Mouse (Mus musculus) brown adipose tissue, adult 24 weeks (tissue): ENCODE measurements around the gene March6. TPM values are rescaled to one million over a fixed set of nuclear protein-coding genes. Genes with fewer than 3 reads are reported as not detected.

Source experiments
- H3K27ac ChIP-seq: fragments of 200-500 bp; replicated peaks from 2 replicates; pipeline ENCODE4 v1.5.1; 2012; ENCODE audit warnings: low read depth, mild to moderate bottlenecking, low read length
- H3K4me1 ChIP-seq: fragments of 200-500 bp; 2 replicates; pipeline ENCODE4 v1.6.1; 2012; ENCODE audit warnings: low read length, mixed read lengths; ENCODE audit not compliant: control insufficient read depth, insufficient read depth, insufficient read length
- H3K4me3 ChIP-seq: fragments of 200-500 bp; 2 replicates; pipeline ENCODE4 v1.5.1; 2012; ENCODE audit warnings: low read depth, mild to moderate bottlenecking, low read length, moderate library complexity; ENCODE audit not compliant: insufficient read depth
- polyA plus RNA-seq: library from polyadenylated mRNA; stranded (reverse); fragments of >200 nt; gene quantifications from 2 replicates; pipeline ENCODE4 v1.2.4, GENCODE M21; 2012; ENCODE audit not compliant: missing spikeins, insufficient read depth, insufficient read length

March6 gene
- polyA plus RNA-seq, 1 experiment, result 36.6 TPM

DNA sequence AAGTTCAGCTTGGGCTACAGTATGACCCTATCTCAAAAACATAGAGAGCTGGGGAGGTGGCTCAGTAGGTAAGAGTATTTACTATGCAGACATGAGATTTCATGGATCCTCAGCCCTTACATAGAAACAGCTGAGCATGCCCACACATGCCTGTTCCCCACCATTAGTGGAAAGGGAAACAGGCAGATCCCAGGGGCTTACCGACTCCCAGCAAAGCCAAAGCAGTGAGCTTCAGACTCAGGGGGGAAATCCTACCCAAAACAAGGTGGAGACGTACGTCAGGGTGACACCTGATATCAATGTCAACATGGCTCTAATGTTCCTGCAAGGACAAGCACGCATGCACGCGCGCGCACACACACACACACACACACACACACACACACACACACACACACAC lies 99.0 kb downstream of the March6 start:
- no peak overlapping the region for H3K4me3 ChIP-seq
- no peaks in the 10 kb centered on the region for H3K4me1 ChIP-seq

DNA sequence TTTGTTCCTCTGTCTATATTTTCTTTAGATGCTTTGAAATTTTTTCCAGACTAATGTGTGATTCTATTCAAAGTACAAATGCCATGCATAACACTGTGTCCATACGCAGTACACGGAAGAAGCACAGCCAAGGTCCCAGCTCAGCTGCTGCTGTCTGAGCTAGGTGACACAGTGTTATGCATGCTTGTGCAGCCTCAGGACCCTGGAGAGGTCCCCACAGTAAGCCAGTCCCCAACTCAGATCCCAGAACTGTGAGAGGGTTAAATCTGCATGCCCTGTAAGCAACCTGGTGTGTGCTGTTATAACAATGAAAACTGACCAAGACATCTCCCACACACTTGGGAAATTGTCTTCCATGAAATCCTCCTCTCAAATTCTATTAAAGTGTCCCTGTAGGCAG lies 100.8 kb downstream of the March6 start:
- no peak overlapping the region for H3K27ac ChIP-seq
- no peaks in the 10 kb centered on the region for H3K4me1 ChIP-seq
- H3K4me3 ChIP-seq, result no peak overlapping the region

More for the DNA sequence above, 99.0 kb downstream of the March6 start:
- no peak overlapping the region for H3K27ac ChIP-seq

DNA sequence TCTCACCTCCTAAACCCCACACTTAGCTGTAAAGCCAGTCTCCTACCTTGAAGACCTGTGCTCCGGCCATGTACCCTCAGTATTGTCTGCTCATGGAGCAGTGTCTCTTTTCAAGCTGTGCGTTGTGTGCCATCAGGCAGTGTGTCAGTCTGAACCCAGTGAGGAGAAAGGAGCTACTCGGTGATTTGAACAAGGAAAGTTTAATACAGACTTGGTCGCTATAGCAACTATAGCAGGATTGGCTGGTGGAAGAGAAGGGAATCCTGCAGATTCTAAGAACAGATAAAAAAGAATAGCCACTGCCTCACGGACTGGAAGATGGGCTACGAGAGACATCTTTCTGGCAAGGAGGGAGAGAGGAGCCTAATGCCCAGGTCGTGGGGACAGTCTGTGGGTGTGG lies 101.4 kb downstream of the March6 start:
- Histone ChIP-seq H3K4me1 (no peaks in the 10 kb centered on the region), H3K27ac (no peak overlapping the region), H3K4me3 (no peak overlapping the region)

DNA sequence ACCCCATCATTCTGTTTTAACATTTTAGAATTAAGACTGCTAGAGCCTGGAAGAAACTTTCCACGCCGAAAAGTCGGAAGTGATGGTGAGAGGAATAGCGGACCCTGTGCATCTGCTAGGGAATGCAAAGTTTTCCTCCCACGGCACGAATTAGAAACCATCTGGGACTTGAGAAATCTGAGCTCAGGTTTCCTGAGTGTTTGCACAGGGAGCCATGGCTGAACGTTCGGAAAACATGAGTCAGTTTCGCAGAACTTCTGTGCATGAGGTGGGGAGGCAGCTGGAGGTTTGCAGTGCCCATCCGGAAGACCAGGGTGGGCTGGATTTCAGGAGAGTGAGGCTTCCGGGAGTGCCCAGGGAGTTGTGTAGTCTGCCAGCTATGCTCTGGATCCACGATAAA lies 102.3 kb downstream of the March6 start:
- Histone ChIP-seq H3K4me1 (no peaks in the 10 kb centered on the region), H3K4me3 (no peak overlapping the region), H3K27ac (no peak overlapping the region)

DNA sequence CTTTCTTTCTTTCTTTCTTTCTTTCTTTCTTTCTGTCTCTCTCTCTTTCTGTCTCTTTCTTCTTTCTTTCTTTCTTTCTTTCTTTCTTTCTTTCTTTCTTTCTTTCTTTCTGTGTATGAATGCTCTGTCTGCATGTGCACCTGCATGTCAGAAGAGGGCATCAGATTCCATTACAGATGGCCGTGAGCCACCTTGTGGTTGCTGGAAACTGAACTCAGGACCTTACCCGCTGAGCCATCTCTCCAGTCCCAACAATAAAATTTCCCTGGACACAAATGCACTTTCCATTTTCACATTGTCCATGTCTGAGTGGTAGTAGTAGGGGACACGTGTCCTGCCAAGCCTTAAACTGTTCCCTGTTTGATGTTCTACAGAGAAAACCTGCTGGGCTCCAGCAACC lies 103.5 kb downstream of the March6 start:
- H3K27ac ChIP-seq, result no peak overlapping the region
- no peaks in the 10 kb centered on the region for H3K4me1 ChIP-seq

DNA sequence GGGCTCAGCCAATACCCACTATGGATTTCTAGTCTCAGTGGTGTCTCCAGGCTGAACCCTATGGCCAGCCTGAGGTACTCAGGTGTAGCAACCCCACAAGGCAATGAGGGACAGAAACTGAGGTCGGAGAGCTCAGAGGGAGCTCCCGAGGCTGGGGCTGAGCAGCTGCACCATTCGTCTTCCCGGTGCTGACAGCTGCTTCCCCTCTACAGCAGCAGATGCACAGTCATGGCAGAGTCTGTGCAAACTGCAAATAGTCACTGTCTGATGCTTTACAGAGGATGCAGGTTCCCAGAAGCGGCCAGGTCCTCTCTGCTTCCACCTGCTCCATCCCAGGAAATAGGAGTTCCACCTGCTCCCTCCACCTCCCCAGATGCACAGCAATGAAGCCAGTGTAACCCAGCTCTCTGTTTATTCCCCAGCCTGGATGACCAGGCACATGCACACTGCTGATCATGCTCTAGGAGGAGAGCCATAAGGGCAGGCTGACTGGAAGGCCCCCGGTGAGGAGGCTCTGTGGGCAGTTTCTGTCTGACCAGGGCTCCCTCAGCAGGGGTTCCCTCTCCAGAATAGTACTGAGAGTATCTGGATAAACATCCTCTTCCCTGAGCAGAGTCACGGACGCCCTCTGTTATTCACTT lies 104.7 kb downstream of the March6 start:
- no peak overlapping the region for H3K27ac ChIP-seq
- no peak overlapping the region for H3K4me3 ChIP-seq
- no peaks in the 10 kb centered on the region for H3K4me1 ChIP-seq

More for the DNA sequence above, 103.5 kb downstream of the March6 start:
- no peak overlapping the region for H3K4me3 ChIP-seq

DNA sequence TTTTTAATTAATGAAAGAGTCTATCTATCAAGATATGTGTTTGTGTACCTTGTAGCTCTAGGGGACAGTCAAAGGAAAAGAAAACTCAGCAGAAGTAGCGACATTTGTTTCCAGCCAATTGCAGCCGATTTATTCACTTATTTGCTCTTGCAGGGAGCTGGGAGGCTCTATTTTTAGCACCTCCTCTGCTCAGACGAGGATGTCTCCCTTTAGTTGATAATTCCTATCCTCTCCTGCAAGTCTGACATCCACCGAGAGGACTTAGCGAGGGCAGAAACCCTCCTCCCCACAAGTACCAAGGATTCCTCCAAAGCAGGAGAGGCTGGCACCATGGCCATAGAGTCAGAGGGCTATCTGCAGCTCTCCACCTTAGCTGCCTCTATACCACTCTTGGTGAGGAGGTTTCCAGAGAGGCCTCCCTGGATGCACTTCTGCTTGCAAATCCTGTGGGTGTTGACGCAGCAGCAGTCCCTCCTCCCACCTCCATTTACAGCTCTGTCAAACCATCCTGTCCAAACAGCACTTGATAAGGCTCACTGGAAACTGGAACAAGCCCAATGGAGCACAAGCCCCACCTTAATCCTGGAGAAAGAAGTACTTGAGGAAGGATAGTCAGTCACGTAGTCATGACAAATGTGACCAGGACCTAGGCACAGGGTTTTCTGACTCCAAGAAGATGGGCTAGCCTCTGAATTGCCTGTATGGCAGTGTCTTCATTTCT lies 108.0 kb downstream of the March6 start:
- Histone ChIP-seq H3K4me3 (no peak overlapping the region), H3K27ac (no peak overlapping the region), H3K4me1 (peaks cover 5% of the 10 kb centered on the region; the same call in 1 of the 2 replicates)

DNA sequence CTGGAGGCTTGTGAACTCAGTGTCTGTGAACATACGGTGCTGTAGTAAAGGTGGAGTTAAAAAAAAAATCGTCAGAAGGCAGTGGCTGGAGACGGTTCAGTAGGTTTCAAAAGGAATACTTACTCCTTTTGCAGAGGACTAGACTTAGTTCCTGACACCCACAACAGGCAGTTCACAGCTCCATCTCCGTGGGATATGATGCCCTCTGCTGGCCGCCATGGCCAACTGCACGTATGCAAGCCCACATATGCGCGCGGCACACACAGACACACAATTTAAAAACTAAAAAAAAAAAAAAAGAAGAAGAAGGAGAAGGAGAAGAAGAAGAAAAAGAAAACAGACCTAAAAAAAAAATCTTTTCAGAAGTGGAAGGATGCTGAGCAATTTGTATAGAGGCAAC lies 111.8 kb downstream of the March6 start:
- Histone ChIP-seq H3K27ac (no peak overlapping the region), H3K4me3 (no peak overlapping the region), H3K4me1 (peaks cover 6% of the 10 kb centered on the region)

DNA sequence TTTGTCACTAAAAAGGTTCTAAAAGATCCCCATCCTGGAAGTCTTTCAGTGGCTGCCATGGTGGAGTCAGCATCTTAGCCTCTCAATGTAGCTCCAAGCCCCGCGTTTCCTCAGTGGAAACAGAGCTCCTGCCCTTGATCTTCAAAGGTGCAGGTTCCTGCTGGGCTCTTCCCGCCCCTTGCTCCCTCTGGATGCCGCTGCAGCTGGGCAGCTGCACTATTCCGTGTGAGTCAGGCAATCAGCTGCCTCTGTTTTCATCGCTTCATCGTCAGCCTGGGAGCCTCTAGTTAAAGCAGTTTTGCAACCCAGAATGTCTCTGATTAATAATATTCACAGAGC lies 112.2 kb downstream of the March6 start:
- Histone ChIP-seq H3K27ac (no peak overlapping the region), H3K4me3 (0 out of 2 replicates have a peak overlapping the region, but pooled peaks have one; percentile 40)

DNA sequence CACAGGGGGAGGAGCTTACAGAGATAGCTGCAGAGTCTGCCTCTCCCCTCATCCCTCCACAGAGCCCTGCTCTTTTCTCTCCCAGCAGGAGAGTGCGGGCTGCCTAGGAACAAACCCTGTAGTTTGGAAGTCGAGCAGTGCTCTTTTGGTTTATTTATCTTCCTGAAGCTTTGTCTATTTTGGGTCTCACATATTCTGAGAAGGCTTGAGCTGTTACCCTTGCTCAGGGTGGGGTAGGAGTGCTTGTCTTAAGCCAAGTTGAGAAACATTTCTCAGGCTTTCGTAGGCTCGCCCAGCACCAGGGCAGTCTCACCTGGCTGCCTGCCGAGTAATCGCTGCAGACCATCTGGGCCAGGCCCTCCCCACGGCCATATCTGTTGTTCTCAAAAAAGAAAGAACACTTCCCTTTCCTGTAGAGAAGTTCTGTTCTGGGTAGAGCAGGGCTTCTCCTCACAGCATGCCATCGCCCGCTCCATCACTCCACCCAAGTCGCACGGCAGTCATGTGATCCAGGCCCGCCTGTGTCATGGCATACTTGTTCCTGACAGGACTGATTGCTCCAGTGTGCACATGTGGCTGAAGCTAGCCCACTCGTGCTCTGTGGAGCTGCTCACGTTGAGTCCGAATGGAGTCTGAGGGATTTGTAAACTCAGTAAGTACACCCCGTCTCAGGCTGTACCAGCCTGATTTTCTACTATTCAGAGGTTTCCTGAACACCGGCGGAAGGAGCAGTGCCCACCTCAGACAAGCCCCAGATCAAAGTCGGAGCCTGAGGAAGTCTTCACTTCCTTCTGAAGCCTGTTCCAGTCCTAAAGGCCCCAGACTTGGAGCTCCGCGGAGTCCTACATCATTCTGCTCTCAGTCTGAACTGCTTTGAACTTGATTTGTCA lies 112.8 kb downstream of the March6 start:
- Histone ChIP-seq H3K27ac (no peak overlapping the region), H3K4me3 (peak overlapping the region; percentile 40)

More for the DNA sequence above, 112.2 kb downstream of the March6 start:
- H3K4me1 ChIP-seq, result peaks cover 6% of the 10 kb centered on the region

DNA sequence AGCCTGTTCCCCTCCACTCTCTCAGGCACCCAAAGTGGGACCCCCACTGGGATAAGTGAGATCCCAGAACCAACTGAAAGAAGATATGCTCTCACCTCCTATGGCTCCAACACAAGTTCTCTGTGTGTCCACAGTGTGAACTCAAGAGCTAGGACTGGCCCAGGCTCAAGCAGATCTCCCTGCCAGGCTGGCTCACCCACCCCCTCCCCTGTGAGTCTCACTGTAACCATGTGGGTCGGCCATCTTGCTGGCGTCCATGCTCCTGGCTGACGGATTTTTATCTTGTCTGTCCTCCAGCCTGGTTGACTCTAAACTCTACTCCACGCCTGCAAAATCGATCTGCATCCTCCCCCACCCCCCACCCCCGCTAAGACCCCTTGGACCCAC lies 113.5 kb downstream of the March6 start:
- peaks cover 6% of the 10 kb centered on the region for H3K4me1 ChIP-seq
- H3K4me3 ChIP-seq, result no peak overlapping the region
- no peak overlapping the region for H3K27ac ChIP-seq

More for the DNA sequence above, 112.8 kb downstream of the March6 start:
- H3K4me1 ChIP-seq, result peaks cover 6% of the 10 kb centered on the region

DNA sequence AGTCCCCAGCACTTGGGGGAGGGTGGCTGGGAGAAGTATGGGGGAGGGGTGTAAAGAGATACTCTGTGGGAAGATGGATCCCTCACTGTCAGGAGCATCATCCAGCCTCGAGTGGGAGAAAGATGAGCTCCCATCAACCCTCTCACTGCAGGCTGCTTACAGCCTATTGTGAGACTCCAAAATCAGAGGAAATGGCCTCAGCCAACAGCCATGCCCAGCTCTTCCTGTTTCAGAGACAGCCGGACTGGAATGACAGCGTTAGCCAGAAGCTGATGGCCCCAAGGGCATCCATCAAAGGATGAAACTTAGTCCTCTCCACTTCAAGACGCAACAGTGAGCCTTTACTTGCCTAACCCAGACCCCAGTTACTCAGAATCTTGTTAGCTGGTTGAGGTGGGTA lies 115.7 kb downstream of the March6 start:
- H3K27ac ChIP-seq, result no peak overlapping the region
- H3K4me1 ChIP-seq, result peaks cover 6% of the 10 kb centered on the region
- H3K4me3 ChIP-seq, result no peak overlapping the region

DNA sequence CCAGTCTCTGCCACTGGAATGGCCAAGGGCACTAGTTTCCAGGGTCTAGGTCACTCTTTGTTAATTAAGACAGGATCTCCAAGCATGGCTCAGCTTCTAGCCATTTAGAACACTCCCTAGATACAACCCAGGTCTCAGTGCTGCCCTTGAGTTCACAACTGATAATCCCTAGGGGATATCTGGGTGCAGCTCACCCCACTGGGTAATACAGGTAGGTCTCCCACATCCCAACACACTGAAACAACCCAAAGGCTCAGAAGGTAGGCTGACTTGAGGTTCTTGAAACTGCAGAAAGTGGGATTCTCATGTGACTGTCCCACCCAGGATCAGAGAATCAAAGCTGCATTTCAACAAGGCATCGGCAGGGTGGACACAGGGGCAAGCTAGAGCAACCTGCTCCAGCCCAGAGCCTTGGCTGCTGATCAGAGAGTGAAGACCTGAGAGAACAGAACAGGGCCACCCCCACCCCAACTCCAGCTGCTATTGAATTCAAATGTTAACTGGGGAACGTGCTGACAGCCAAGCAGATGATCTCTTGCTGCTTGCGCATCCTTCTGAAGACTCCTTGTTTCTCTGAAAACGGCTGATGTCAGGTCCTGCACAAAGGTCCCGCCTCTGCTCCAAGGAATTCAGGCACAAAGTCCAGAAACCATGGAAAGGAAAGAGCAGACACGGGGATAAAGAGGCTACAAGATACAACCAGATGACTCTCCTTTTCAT lies 116.5 kb downstream of the March6 start:
- Histone ChIP-seq H3K4me3 (no peak overlapping the region), H3K27ac (no peak overlapping the region), H3K4me1 (peaks cover 6% of the 10 kb centered on the region)

DNA sequence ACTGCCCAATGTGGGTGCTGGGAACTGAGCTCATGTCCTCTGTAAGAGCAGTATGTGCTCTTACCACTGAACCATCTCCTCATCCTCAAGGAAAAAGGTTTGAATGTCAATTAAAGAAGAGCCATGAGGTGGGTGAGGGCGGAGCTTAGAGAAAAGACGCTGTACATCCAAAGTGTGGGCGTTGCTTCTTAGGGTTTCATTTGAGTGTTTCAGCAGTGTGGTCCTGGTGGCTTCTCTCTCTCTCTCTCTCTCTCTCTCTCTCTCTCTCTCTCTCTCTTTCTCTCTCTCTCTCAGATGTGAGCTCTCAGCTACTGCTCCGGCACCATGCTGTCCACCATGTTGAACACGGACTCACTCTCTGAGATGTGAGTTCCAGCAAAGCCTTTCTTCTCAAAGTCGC lies 117.2 kb downstream of the March6 start:
- Histone ChIP-seq H3K4me1 (peaks cover 6% of the 10 kb centered on the region), H3K27ac (no peak overlapping the region), H3K4me3 (no peak overlapping the region)

DNA sequence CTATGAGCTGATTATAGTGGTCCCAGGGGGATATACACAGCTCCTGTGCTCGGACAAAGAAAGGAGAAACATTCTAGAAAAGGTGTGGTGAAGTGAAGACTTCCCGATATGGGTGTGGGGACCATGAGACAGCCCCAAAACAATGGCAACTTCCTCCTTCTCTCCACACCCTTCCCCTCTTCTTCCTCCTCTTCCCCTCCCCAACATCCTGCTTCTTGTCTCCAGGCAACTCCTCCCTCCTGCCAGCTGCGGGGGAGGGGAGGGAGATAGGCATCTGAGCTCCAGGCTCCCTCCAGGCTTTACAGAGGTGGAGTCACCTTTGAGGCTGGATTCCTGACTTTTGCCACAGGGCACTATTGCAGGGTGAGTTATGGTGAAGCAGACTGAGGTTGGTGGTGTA lies 117.9 kb downstream of the March6 start:
- no peak overlapping the region for H3K4me3 ChIP-seq
- no peak overlapping the region for H3K27ac ChIP-seq
- peaks cover 2% of the 10 kb centered on the region for H3K4me1 ChIP-seq
